Mouse (Mus musculus) ES-E14 (cell line): Measurements from ENCODE around the gene Ube2i.

Experiments used
- CHD2 ChIP-seq: IDR thresholded peaks from 2 replicates; pipeline ENCODE4 v1.6.1; 2014; ENCODE audit warnings: mild to moderate bottlenecking, low read depth, low read length, inconsistent platforms
- HCFC1 ChIP-seq: IDR thresholded peaks from 2 replicates; pipeline ENCODE4 v1.6.1; 2012; ENCODE audit warnings: low read length, inconsistent platforms, borderline replicate concordance; ENCODE audit not compliant: insufficient read depth
- MAFK ChIP-seq: IDR thresholded peaks from 2 replicates; pipeline ENCODE4 v1.6.1; 2014; ENCODE audit warnings: mild to moderate bottlenecking, low read depth, low read length, inconsistent platforms; ENCODE audit not compliant: insufficient read depth
- ZC3H11A ChIP-seq: IDR thresholded peaks from 2 replicates; pipeline ENCODE4 v1.6.1; 2012; ENCODE audit warnings: low read depth, mild to moderate bottlenecking, inconsistent platforms, low read length, borderline replicate concordance
- ZNF384 ChIP-seq: IDR thresholded peaks from 2 replicates; pipeline ENCODE4 v1.6.1; 2012; ENCODE audit warnings: low read depth, low read length, inconsistent platforms

DNA sequence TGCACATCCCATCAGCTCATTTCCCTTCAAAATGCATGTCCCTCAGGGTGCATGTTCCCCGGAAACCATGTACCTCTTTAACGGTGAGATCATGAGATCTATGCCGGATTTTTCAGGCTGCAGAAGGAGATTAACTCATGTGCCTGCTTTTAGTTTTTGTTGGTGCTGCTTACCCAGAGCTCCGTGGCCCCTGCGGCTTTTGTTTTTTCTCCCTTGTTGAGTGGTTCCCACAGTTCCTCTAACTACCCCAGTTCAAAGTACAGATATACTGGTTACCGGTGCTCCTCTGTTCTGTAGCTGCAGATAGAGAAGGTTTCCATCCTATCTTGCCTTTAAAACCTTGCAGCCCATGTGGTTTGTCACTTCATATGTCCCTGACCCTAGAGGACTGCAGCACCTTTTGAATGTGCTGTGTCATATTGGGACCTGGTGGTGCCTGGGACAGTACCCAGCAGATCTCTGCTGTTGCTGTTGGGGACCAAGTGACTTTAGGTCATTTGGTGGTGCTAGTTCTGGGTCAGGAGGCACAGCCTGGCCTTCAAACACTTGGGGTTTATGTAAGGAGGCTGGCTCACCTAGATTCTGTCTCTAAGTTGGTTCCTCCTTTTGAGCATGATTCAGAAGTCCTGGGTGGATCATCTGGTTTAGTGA, 51.3 kb downstream of the Ube2i start:
- TF ChIP-seq HCFC1 (no peak), ZC3H11A (no peak), ZNF384 (no peak), CHD2 (no peak), MAFK (no peak)
